Mouse (Mus musculus) ES-CJ7 (cell line): ENCODE results near the gene Slc25a15.
A peak's percentile ranks its signal among the peaks of the same experiment; 100 is the strongest.

Experiments
- DNase-seq: peaks from one replicate; pipeline ENCODE4 v3.0.0; 2011; ENCODE audit warnings: low read depth, low spot score

The Slc25a15 gene

GRCm38 (mm10) chr8:22398142-22398951 is at the start of gene Slc25a15:
Gene Slc25a15, minus strand, starts transcription at chr8:22398597.
- DNase-seq: peak; percentile 93

DNA sequence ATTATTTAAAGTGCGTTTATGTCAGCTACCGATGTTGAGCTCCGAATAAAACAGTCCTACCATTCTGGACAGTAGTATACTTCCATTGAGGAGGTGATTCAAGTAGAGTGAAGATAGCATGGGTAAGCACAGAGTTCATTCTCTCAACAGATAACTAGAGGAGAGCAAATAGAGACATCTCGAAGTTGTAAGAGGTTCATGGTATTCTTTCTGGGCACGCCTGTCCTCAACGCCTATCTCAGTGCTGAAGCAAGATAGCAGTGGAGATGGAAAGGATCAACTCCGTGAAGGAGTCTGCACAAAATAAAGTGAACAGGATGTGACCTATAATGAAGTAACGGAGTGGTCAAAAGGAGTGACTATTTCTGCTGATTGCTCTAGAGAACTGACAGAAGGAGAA is 13.6 kb upstream of the Slc25a15 start:
- DNase-seq: no peak

DNA sequence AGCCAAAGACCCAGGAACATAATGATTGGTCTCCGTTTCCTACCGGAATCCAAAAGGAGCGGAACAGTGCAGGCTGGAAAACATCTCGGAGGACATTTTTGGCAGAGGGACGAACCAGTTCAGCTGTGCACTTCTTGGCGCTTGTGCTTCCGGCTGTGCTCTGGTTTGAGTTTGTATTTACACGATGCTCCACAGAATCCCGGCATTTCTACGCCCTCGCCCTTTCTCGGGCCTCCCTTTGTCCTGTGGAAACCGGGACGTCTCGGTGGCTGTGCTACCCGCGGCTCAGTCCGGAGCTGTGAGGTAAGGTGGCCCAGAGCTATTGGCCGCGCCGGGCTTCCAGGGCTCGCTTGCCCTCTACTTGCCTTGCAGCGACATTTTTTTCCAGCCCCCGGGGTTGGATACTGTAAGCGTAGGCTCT is 12.9 kb upstream of the Slc25a15 start, which contains the start of gene Mrps31:
Mrps31 (plus strand) TSS at position 80 of the 421 bp plus-strand sequence.
- DNase-seq: peak; percentile 97

DNA sequence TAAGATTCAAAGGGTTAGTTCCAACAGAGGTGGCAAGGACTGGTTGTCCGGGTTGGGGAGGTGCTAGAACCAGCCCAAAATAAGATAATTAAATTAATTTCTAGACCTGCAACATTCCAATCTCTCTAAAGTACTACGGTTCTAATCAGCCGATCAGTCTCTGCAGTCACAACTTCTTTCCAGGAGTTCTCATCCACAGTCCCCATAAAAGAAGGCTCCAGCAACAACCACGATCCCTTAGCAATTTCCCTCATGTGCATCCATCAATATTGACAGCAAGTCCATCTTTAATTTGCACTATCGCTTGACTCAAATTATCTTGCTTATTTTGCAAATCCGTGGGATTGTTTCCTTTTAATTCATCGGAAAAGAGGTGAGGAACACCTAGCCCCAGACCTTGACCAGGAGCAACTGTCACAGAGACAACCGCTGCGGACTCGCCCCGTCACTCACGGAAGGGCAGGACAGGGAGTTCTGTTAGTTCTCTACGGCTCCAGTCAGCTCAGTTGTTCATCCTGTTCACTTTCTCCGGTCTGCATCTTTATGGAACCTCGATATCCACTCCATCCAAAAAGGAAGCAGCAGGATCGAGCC is 12.4 kb upstream of the Slc25a15 start:
- DNase-seq: no peak

DNA sequence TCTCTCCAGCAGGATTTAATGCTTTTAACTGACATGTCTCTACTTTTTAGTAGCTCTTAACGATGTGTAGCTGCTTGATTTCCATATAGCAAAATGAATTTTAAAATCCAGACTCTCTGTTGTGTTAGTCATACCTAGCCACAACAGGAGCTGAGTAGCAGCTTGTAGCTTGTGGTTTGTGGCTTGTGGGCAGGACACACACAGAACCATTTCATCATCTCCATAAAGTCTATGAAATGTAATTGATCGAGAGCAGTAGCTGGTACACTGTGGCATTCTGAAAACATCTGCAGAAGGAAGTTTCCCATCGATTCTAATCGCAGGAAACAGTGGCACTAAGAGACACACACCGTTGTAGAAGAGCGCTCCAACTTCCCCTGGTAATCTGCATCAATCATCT is 7.3 kb upstream of the Slc25a15 start:
- no peak for DNase-seq

- DNase-seq: no peak
These were observed 4.8 kb upstream of the Slc25a15 start for GRCm38 (mm10) chr8:22403235-22403634.

GRCm38 (mm10) chr8:22400593-22400992 is 2.2 kb upstream of the Slc25a15 start:
- no peak for DNase-seq

- DNase-seq: peak; percentile 56
These were observed 986 bp upstream of the Slc25a15 start for GRCm38 (mm10) chr8:22399285-22399880.

GRCm38 (mm10) chr8:22397811-22398141 is 621 bp downstream of the Slc25a15 start:
- DNase-seq: peak; percentile 41

DNA sequence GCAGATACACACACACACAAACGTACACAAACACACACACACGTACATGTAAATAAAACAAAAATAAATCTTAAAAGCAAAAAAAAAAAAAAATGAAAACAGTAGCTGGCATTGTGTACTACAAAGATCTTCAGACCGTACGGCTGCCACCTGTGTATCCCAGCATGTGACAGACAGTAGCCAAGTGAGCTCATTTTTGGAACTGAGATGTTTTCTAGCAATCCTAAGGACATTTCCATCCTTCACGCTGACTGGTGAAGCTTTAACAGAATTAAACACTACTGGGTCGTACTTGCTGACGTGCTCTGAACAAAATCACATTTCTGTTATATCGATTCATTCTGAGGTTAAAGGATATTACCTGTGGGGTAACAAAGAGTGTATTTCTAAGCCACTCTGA is 3.1 kb downstream of the Slc25a15 start:
- DNase-seq: no peak

GRCm38 (mm10) chr8:22394471-22394870 is 3.9 kb downstream of the Slc25a15 start:
- DNase-seq: no peak

DNA sequence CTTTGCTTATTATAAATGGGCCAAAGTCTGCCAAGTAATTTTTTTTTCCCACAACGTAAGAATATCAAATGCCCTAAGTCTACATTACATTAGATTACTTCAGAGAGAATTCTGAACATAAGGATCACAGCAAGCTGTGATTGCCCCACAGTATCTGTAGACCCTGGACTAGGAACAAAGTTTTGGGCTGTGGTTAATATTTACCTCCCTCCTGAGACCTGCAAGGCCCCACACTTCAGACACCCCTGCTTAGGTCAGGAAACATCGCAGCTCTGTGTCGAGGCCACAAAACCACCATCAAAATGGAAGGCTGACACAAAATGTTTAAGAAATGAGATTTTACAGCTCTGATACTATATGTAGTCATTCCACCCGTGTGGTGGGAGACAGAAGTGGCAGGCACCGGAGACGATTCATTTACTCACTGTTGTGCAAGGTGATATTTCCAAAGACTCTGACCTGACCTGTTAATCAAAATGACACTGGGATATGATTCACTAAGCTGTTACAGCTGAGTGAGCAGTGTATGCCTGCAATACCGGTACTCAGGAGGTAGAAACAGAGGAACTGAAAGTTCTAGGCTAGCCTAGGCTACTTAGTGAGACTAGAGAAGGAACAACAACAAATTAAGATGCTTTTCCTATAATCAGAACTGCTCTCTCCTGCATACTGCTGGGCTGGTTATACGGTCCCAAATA is 7.5 kb downstream of the Slc25a15 start:
- DNase-seq: no peak

DNA sequence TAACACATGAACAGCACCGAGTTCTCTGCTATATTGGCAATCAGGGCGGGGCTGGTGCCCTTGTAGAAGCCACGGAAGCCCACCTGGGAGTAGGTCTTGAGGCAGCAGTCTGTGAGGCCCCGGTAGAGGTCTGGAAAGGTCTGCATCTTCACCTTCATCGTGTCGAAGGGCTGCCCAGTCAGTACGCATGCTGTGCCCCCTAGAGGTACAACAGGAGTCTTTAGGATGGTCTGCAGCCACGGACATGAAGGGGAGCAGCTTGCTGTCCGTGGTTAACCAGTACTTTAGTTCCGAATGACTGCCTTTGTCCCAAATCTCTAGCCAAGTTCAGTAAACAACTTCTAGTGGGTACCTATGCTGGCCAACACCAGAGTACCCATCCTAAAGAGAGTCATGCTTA is 8.5 kb downstream of the Slc25a15 start:
- DNase-seq: peak; percentile 27

DNA sequence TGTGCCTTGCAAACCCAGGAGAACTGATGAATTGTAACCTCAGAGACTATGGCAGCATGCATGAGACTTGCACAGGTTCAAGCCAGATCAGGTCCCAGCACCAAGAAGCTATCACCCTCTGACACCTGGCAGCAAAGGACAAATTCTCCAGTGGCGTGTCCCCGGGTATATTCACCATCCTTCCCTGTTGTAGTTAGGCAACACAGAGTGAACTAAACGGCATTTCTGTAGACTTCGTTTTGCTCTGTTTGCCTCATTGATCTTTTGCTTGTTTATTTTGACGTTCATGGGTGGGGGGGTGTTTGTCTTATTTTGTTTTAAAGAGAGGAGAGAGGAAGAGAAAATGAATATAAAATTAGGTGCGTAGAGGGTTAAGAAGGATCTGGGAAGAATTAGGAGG is 13.2 kb downstream of the Slc25a15 start:
- no peak for DNase-seq

DNA sequence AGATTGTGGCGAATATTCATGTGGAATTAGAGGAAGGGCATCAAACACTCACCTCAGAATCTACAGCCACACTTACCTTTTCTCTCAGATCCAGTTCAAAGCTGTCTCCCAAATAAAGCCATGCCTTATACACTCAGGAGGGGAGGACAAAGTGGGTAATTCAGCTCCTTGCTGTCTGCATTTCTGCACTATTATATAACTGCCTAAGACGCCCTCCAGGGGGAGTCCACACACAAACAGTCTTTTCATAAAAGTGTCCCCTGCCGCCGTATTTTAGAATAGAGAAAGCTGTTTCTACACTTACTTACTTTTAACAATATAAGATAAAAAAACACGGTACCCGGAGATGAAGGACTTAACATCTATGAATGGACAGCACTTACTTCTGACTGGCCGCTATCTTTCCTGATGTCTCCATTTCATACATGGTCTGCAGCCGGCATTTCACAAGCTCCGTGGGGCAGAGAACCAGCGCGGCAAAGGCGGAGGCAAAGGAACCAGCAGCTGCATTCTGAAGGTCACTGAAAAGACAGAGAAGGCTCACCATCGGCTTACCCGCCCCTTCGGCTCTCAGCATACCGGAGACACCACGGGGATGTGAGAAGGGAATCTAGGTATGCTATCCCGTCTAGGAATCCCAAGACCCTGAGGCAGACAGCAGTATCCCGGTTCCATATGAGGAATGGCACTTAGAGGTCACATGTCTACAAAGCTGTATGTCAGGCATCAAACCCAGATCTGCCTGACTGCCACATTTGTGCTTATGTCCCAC is 15.4 kb downstream of the Slc25a15 start:
- peak; percentile 38 for DNase-seq

- DNase-seq: no peak
These were observed 17.5 kb downstream of the Slc25a15 start for GRCm38 (mm10) chr8:22380934-22381333.

- peak; percentile 66 for DNase-seq
These were observed 21.5 kb downstream of the Slc25a15 start for GRCm38 (mm10) chr8:22376903-22377302.

- no peak for DNase-seq
These were observed 22.1 kb downstream of the Slc25a15 start for GRCm38 (mm10) chr8:22376311-22376710.

- no peak for DNase-seq
These were observed 38.5 kb downstream of the Slc25a15 start for GRCm38 (mm10) chr8:22359882-22360281.

DNA sequence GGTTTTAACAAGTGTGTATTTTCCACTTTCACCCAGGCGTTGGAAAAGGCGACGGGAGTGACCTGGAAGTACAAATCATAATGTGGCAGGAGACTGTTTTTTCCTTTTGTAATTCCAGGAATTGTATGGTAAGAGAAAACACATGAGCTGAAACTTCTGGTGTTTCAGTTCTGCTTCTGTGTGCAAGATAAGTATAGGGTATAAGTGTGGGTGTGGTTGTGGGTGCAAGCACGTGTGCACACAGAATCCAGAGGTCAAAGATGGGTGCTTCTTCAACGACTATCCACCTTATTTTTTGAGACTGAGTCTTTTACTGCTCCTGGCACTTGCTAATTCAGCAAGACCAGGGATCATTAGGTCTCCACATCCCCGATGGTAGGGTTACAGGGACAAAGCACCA is 39.0 kb downstream of the Slc25a15 start:
- no peak for DNase-seq

- no peak for DNase-seq
These were observed 63.0 kb downstream of the Slc25a15 start for GRCm38 (mm10) chr8:22335426-22335825.
